Mouse (Mus musculus) stomach, postnatal 0 days (tissue): ENCODE data around the gene Rtkn2. TPM values are rescaled to one million over a fixed set of nuclear protein-coding genes. Genes with fewer than 3 reads are reported as not detected.

ENCODE experiments used
- ATAC-seq: fragments of 200-750 bp; cut with Nextera tagmentation; 2 replicates; pipeline ENCODE4 v1.8.0; 2017; ENCODE audit not compliant: low FRiP score, low TSS enrichment
- DNase-seq: peaks from one replicate; pipeline ENCODE4 v3.0.0-alpha.2; 2016; ENCODE audit warnings: low spot score
- H3K27ac ChIP-seq: fragments of 300-500 bp; sonication (generic); replicated peaks from 2 replicates; pipeline ENCODE4 v1.5.1; 2014; ENCODE audit warnings: mild to moderate bottlenecking, control low read depth
- H3K27me3 ChIP-seq: fragments of 300-500 bp; sonication (generic); 2 replicates; pipeline ENCODE4 v1.6.1; 2014; ENCODE audit warnings: low read length; ENCODE audit not compliant: control insufficient read depth, insufficient read depth
- H3K36me3 ChIP-seq: fragments of 300-500 bp; sonication (generic); 2 replicates; pipeline ENCODE4 v1.6.1; 2014; ENCODE audit warnings: low read length, mixed read lengths; ENCODE audit not compliant: control insufficient read depth, insufficient read depth
- H3K4me1 ChIP-seq: fragments of 300-500 bp; sonication (generic); replicated peaks from 2 replicates; pipeline ENCODE4 v1.6.1; 2014; ENCODE audit warnings: antibody characterized with exemption; ENCODE audit not compliant: control insufficient read depth, insufficient read depth
- H3K4me2 ChIP-seq: fragments of 300-500 bp; sonication (generic); replicated peaks from 2 replicates; pipeline ENCODE4 v1.6.1; 2014; ENCODE audit warnings: low read depth, mild to moderate bottlenecking, control low read depth, moderate library complexity
- H3K4me3 ChIP-seq: fragments of 300-500 bp; sonication (generic); 2 replicates; pipeline ENCODE4 v1.5.1; 2014; ENCODE audit warnings: low read depth, low read length, control low read depth
- H3K9ac ChIP-seq: fragments of 300-500 bp; sonication (generic); 2 replicates; pipeline ENCODE4 v1.6.1; 2014; ENCODE audit warnings: mild to moderate bottlenecking, low read length, control low read depth, mixed read lengths
- H3K9me3 ChIP-seq: fragments of 300-500 bp; sonication (generic); 2 replicates; pipeline ENCODE4 v1.6.1; 2016; ENCODE audit warnings: low read length; ENCODE audit not compliant: control insufficient read depth
- CTCF ChIP-seq: IDR thresholded peaks from 2 replicates; pipeline ENCODE4 v1.5.1; 2016; ENCODE audit warnings: antibody characterized with exemption, low read depth, mild to moderate bottlenecking, moderate library complexity
- EP300 ChIP-seq: optimal IDR thresholded peaks from 2 replicates; pipeline ENCODE3; 2016; ENCODE audit warnings: antibody characterized with exemption
- WGBS: fragments of 180-500 bp; shearing (Covaris S2); extraction: QIAGEN DNeasy Blood & Tissue Kit; methylation state at CpG from one replicate; pipeline ENCODE4 v1.1.7; 2014; 5-methylcytosine and 5-hydroxymethylcytosine counted together
- polyA plus RNA-seq: library from polyadenylated mRNA; unstranded; fragments of >200 nt; fragmentation: Nextera tagmentation; extraction: Ambion mirVana; gene quantifications from 2 replicates; pipeline ENCODE4 v1.2.1, GENCODE M21; 2015

Gene Rtkn2
- polyA plus RNA-seq, 1 experiment from 2014 or later, result 1.8 TPM

DNA sequence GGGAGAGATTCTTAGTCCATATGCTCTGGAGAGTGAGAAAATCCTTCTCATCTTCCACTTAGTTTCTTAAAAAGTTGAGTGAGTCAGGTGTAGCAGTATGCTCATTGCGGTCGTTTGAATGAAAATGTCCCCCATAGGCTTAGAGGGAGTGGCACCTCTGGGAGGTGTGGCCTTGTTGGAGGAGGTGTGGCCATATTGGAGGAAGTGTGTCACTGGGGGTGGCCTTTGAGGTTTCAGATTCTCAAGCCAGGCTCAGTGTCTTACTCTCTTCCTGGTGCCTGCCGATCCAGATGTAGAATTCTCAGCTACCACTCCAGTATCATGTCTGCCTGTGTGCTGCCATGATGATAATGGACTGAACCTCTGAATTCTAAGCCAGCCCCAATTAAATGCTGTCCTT lies 99.3 kb downstream of the Rtkn2 start:
- H3K4me1 ChIP-seq, result no peaks in the 10 kb centered on the region
- H3K9ac ChIP-seq, result no peak overlapping the region
- no peak overlapping the region for H3K4me3 ChIP-seq
- H3K36me3 ChIP-seq, result no peaks in the 10 kb centered on the region
- H3K4me2 ChIP-seq, result no peak overlapping the region
- H3K27me3 ChIP-seq, result no peaks in the 10 kb centered on the region
- no peaks in the 10 kb centered on the region for H3K9me3 ChIP-seq
- DNase-seq, result no peak
- H3K27ac ChIP-seq, result no peak overlapping the region
- 95% methylated on average over 3 of the region's 3 CpGs for WGBS
- TF ChIP-seq CTCF (no peak), EP300 (no peak)
- ATAC-seq, result no peak

DNA sequence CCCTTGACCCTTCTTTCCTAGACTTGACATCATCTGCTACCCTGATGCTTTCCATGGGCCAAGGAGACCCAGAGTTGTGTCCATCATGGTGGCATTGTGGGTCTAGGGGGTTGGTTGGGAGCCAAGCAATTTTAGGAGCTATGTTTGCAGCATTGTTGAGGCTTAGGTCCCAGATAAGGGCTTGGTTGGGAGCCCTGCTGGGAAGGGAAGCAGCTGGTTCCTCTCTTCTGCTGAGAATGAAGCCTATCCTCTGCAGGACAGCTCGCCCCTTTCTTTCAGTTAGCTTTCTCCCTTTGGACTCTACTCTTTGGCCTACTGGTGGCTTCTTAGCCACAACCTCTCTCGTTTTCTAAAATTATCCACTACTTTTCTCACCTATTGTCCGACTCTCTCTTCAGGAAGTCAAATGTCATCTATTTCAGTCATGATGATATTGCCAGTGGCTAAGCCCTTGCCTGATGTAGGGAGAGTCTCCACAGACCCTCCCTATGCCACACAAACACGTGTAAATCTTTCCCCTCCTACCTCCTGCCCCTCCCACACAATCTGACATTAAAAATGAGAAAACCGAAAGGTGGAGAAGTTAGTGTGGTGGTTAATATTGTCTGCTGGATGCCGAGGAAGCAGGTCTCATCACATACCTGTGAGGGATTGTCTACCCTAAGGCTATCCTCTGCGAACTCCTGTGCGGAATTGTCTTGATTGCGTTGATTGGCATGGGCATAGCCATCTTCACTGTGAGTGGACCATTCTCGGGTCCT lies 100.7 kb downstream of the Rtkn2 start:
- ATAC-seq (no peak), DNase-seq (no peak)
- Histone ChIP-seq H3K9ac (no peak overlapping the region), H3K4me3 (no peak overlapping the region), H3K9me3 (no peaks in the 10 kb centered on the region), H3K27me3 (no peaks in the 10 kb centered on the region), H3K27ac (no peak overlapping the region), H3K36me3 (no peaks in the 10 kb centered on the region), H3K4me2 (no peak overlapping the region), H3K4me1 (no peaks in the 10 kb centered on the region)
- TF ChIP-seq CTCF (no peak), EP300 (no peak)
- WGBS, result 82% methylated on average over 10 of the region's 10 CpGs

DNA sequence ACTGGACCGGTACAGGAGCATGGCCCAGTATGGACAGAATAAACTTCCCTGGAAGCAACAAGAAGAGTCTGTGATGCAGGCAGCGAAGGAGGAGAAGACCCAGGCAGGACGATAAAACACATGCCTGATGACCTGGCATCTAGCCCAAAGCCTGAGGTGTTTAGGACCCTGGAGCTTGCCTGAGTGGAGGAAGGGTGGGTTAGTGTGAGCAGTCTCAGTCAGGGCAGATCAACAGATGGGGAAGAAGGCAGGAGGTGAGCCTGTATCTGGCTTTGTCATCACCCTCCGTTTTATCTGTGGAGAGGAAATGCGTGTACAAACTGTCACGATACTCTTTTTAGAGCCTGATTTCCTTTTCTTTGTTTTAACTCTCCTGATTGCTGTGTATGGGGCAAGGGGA lies 102.3 kb downstream of the Rtkn2 start:
- H3K4me2 ChIP-seq, result no peak overlapping the region
- H3K4me1 ChIP-seq, result no peaks in the 10 kb centered on the region
- H3K27ac ChIP-seq, result no peak overlapping the region
- H3K9ac ChIP-seq, result no peak overlapping the region
- no peak for TF ChIP-seq EP300
- TF ChIP-seq CTCF, result no peak
- H3K9me3 ChIP-seq, result no peaks in the 10 kb centered on the region
- no peak for ATAC-seq
- no peaks in the 10 kb centered on the region for H3K36me3 ChIP-seq
- WGBS, result 55% methylated on average over 6 of the region's 6 CpGs
- H3K27me3 ChIP-seq, result no peaks in the 10 kb centered on the region
- no peak for DNase-seq
- no peak overlapping the region for H3K4me3 ChIP-seq

DNA sequence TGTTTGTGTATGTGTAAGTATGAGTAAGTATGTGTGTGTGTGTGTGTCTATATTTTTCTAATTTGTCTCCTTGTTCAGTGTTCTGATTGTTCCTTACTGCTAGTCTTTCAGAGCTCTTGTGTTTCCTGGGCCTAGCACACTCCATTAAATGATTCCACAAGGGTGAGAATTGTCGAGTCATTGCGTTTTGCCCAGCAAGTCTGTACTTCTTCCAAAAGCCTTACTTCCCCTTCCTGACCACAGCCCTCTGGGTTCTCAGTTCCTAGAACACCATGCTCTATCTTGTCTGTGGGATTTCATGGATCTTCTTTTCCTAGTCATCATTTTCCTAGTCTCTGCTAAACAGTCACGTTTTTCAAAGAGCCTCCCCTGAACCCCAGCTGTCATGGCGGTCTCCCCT lies 106.2 kb downstream of the Rtkn2 start:
- TF ChIP-seq EP300 (no peak), CTCF (no peak)
- H3K9me3 ChIP-seq, result no peaks in the 10 kb centered on the region
- DNase-seq (no peak), ATAC-seq (no peak)
- H3K4me2 ChIP-seq, result no peak overlapping the region
- no peaks in the 10 kb centered on the region for H3K27me3 ChIP-seq
- WGBS, result 77% methylated on average over 4 of the region's 4 CpGs
- no peak overlapping the region for H3K4me3 ChIP-seq
- no peak overlapping the region for H3K27ac ChIP-seq
- H3K9ac ChIP-seq, result no peak overlapping the region
- no peaks in the 10 kb centered on the region for H3K4me1 ChIP-seq
- H3K36me3 ChIP-seq, result no peaks in the 10 kb centered on the region

DNA sequence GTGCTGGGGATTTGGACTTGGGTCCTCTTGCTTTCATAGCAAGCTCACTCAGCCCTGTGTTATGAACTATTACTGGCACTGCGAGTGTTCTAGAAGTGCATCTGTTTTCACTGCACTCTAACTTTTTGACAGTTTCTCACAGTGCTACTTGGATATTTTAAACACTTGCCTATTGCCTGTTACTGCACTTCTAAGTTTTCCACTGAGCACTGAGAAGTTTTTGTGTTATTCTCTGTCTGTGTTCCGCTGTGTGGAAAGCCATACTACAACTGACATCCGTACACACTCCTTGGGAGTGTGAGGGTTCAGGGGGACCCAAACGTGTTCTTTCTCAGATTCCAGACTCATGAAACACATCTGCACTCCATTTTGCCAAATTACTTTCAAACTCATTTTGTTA lies 107.6 kb downstream of the Rtkn2 start:
- 49% methylated on average over 4 of the region's 4 CpGs for WGBS
- no peaks in the 10 kb centered on the region for H3K4me1 ChIP-seq
- H3K4me2 ChIP-seq, result no peak overlapping the region
- no peaks in the 10 kb centered on the region for H3K27me3 ChIP-seq
- DNase-seq (no peak), ATAC-seq (no peak)
- no peak overlapping the region for H3K9ac ChIP-seq
- no peak overlapping the region for H3K4me3 ChIP-seq
- no peaks in the 10 kb centered on the region for H3K9me3 ChIP-seq
- H3K36me3 ChIP-seq, result no peaks in the 10 kb centered on the region
- H3K27ac ChIP-seq, result no peak overlapping the region
- no peak for TF ChIP-seq EP300
- no peak for TF ChIP-seq CTCF

DNA sequence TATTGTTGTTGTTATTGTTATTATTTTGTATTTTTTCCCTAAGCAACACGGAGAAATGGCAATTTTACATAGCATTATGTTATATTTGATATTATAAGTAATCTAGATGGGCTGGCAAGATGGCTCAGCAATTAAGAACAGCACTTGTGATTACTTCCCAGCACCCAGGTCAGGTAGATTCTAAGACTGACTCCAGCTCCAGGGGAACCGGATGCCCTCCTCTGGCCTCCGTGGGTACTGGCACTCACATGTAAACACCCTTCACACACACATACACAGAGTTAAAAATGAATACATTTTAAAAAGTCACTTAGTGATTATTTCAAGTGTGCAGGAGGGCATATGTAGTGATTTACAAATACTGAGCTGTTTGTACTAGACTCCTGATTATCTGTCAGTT lies 108.4 kb downstream of the Rtkn2 start:
- no peak for ATAC-seq
- Histone ChIP-seq H3K36me3 (no peaks in the 10 kb centered on the region), H3K9me3 (no peaks in the 10 kb centered on the region), H3K4me3 (no peak overlapping the region), H3K27ac (no peak overlapping the region), H3K9ac (no peak overlapping the region), H3K4me1 (no peaks in the 10 kb centered on the region), H3K27me3 (no peaks in the 10 kb centered on the region), H3K4me2 (no peak overlapping the region)
- TF ChIP-seq EP300 (no peak), CTCF (peak; percentile 36)
- WGBS, result 59% methylated on average over 3 of the region's 3 CpGs
- no peak for DNase-seq
